Mouse (Mus musculus) small intestine, adult 2 months (tissue): ENCODE data around the gene Amotl1. TPM values are rescaled to one million over a fixed set of nuclear protein-coding genes. Genes with fewer than 3 reads are reported as not detected.

Experiments
- H3K27ac ChIP-seq: fragments of 200-500 bp; 2 replicates; pipeline ENCODE4 v1.5.1; 2012; ENCODE audit warnings: low read depth, low read length, control low read depth, inconsistent platforms; ENCODE audit not compliant: insufficient read depth
- H3K27me3 ChIP-seq: fragments of 200-500 bp; 2 replicates; pipeline ENCODE4 v1.6.1; 2012; ENCODE audit warnings: mild to moderate bottlenecking, moderate library complexity, low read length, inconsistent platforms; ENCODE audit not compliant: control insufficient read depth, insufficient read depth
- H3K36me3 ChIP-seq: fragments of 200-500 bp; 2 replicates; pipeline ENCODE4 v1.6.1; 2012; ENCODE audit warnings: mild to moderate bottlenecking, low read length, control low read depth, inconsistent platforms; ENCODE audit not compliant: control insufficient read depth, insufficient read depth
- H3K4me1 ChIP-seq: fragments of 200-500 bp; 2 replicates; pipeline ENCODE4 v1.6.1; 2012; ENCODE audit warnings: low read length, inconsistent platforms, mixed read lengths; ENCODE audit not compliant: control insufficient read depth, insufficient read depth, insufficient read length
- H3K4me3 ChIP-seq: fragments of 200-500 bp; 2 replicates; pipeline ENCODE4 v1.5.1; 2012; ENCODE audit warnings: low read depth, mild to moderate bottlenecking, control low read depth, inconsistent platforms, low read length, moderate library complexity
- CTCF ChIP-seq: fragments of 200-500 bp; IDR thresholded peaks from 2 replicates; pipeline ENCODE4 v1.5.1; 2012; ENCODE audit warnings: low read depth, mild to moderate bottlenecking, control low read depth, inconsistent platforms, low read length, moderate library complexity, mixed read lengths; ENCODE audit not compliant: insufficient replicate concordance, insufficient read length; ENCODE audit errors: extremely low read depth
- POLR2A ChIP-seq: fragments of 200-500 bp; IDR thresholded peaks from 2 replicates; pipeline ENCODE4 v1.6.1; 2012; ENCODE audit warnings: low read depth, mild to moderate bottlenecking, control low read depth, inconsistent platforms, low read length, moderate library complexity
- WGBS: fragments of 180-500 bp; shearing (Covaris S2); methylation state at CpG from one replicate; pipeline ENCODE4 v1.1.7; 2018; 5-methylcytosine and 5-hydroxymethylcytosine counted together
- polyA plus RNA-seq: library from polyadenylated mRNA; depleted of rRNA; stranded (reverse); fragments of >200 nt; gene quantifications from 2 replicates; pipeline ENCODE4 v1.2.3, GENCODE M21; 2012

Gene Amotl1
- polyA plus RNA-seq, 1 experiment: 9.4 TPM

DNA sequence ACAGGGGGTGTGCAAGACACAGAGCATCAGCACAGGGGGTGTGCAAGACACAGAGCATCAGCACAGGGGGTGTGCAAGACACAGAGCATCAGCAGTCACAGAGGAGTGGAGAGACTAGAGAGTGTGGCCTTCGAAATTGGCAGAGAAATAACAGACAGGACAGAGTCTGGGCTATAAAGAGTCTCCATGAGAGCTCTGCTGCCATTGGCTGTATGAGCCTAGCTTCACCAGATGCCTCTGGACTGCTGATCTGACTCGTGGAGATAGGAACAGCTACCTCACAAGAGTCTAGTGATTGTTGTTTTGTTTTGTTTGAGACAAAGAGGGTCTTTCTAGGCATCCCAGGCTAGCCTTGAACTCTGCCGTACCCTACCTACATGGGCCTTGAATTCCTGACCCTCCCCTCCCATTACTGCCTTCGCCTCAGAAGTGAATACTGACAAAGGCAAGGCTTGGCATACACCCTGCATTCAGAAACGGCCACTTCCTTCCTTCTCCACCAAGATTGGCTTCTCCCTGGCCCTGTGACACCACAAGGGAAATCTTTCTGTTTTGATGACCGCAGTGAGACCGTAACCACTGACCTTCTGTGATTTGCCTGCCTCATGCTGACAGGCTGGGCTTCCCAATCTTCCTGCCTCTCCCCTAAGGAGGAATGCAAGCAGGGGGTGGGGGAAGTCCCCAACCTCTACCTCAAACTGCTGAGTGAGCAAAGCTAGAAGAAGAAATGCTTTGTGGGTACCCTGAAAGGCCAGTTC is 3.4 kb downstream of the Amotl1 start:
- WGBS: 44% methylated on average over 7 of the region's 7 CpGs
- 0 out of 2 replicates have a peak overlapping the region, but pooled peaks have one; percentile 21 for H3K27ac ChIP-seq
- TF ChIP-seq CTCF: no peak
- H3K36me3 ChIP-seq: no peaks in the 10 kb centered on the region
- no peaks in the 10 kb centered on the region for H3K27me3 ChIP-seq
- H3K4me3 ChIP-seq: no peak overlapping the region
- H3K4me1 ChIP-seq: no peaks in the 10 kb centered on the region

DNA sequence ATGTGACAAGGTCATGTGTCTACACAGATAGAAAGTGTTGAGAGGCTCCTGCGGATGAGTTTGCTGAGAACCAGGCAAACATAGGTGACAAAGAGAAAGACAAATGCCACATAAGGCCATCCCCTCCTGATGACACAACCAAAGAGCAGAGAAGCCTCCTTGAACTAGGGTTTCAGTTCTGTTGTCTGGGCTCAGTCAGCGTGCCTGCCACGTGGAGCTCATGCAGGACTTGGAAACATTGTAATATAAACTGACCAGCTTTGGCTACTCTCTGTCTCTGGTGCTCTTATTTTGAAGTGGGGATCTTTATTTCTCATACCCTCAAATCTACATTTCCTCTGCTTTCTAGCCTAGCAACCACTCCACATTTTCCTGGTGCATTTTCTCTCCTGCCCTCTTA is 8.6 kb downstream of the Amotl1 start:
- TF ChIP-seq CTCF: no peak
- Histone ChIP-seq H3K27ac (no peak overlapping the region), H3K4me1 (no peaks in the 10 kb centered on the region; the same call in 1 of the 2 replicates), H3K4me3 (no peak overlapping the region), H3K27me3 (no peaks in the 10 kb centered on the region), H3K36me3 (no peaks in the 10 kb centered on the region)
- WGBS: 48% methylated on average over 3 of the region's 3 CpGs

DNA sequence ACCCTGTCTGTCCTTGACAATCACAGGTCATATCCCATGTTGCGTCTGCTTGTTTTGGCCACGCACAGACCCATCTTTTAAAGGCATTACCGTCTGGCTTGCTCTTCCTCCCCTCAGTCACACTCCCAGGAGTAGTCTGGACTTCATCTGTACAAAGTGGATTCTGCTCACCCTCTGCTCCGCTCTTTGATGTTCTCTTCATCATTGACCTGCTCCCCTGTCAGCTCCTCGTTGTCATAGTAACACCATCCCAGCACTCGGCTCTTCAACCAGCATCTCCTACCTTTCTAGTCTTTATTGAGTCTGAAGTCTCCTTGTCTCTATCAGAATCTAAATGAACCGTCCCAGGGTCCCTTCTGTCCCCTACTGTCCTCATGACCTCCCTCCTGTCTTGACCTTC is 9.3 kb downstream of the Amotl1 start:
- H3K36me3 ChIP-seq: no peaks in the 10 kb centered on the region
- H3K4me3 ChIP-seq: no peak overlapping the region
- no peak overlapping the region for H3K27ac ChIP-seq
- no peaks in the 10 kb centered on the region; the same call in 1 of the 2 replicates for H3K4me1 ChIP-seq
- TF ChIP-seq POLR2A (no peak), CTCF (no peak)
- H3K27me3 ChIP-seq: no peaks in the 10 kb centered on the region
- 75% methylated on average over 7 of the region's 7 CpGs for WGBS

DNA sequence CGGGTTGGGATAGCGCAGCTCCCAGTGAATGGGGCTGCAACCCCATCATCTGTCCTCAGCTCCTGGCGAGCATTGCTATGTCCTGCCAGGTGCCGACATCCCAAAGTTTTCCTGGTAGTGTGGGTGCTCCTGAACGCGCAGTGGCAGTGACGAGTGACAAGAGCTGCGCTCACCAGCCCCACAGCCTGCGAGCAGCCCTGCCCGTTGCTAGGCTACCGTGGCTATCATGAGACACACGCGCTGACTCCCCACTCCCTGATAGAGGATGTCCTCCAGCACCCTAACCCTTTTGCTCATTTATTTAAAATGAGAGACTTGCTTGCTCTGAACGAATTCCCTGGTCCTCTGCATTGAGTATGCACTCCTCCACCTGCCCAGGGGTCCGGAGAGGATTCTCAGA is 10.7 kb downstream of the Amotl1 start:
- TF ChIP-seq POLR2A (no peak), CTCF (no peak)
- no peaks in the 10 kb centered on the region for H3K36me3 ChIP-seq
- H3K27ac ChIP-seq: no peak overlapping the region
- no peak overlapping the region for H3K4me3 ChIP-seq
- no peaks in the 10 kb centered on the region; the same call in 1 of the 2 replicates for H3K27me3 ChIP-seq
- WGBS: 20% methylated on average over 15 of the region's 15 CpGs
- no peaks in the 10 kb centered on the region; the same call in 1 of the 2 replicates for H3K4me1 ChIP-seq

DNA sequence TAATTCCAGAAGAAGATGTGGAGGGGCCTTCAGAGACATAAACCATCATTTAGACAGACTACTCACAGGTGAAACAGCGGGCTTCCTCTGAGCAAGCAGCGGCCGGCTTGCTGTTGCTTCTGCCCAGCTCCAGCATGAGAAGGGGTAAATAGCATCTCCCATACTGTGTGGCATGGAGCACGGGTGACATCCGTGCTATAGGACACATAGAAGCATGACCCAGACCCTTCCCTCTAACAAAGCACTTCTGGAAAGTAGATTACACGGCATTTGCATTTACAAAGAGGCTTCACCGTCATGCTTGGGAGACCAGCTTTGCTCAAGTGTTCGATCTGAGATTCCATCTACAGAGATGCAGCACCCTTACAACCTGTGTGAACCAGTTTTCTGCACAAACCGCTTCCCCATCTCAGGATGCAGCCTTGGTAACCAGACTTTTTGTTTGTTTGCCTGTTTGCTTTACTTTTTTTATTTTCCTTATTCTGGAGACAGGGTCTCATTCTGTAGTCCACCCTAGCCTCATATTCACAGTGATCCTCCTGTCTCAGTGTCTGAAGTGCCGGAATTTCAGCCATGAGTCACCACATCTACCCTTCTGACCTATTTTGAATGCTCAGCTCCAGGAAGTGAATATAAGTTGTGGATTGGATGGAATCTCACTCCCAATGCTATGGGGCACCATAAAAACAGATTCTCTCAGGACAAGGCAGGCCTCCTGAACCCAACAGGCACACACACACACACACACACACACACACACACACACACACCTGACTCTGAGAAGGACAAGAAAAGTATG is 12.3 kb downstream of the Amotl1 start:
- H3K27ac ChIP-seq: no peak overlapping the region
- H3K36me3 ChIP-seq: no peaks in the 10 kb centered on the region
- WGBS: 60% methylated on average over 10 of the region's 10 CpGs
- no peaks in the 10 kb centered on the region; the same call in 1 of the 2 replicates for H3K4me1 ChIP-seq
- no peak overlapping the region for H3K4me3 ChIP-seq
- no peak for TF ChIP-seq POLR2A
- H3K27me3 ChIP-seq: no peaks in the 10 kb centered on the region; the same call in 1 of the 2 replicates

DNA sequence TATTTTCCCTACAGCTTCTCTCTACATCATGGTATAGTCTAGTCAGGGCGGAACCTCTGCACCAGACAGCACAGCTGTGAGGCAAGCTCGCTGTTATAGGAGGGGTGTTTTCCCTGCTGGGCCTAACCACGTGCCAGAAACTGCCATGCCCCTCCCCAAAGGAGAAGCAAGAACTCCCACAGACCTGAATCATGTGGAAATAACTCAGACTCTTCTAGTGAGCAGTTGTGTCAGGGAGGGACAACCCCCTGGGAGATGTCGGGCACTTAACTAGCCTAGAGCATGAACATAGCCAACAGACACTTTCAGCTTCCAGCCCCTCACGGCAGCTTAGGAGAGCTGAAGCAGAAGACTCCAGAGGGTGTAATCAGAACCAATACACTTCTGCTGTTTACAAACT is 13.1 kb downstream of the Amotl1 start:
- WGBS: 29% methylated on average over 5 of the region's 5 CpGs
- H3K36me3 ChIP-seq: no peaks in the 10 kb centered on the region
- TF ChIP-seq POLR2A (no peak), CTCF (no peak)
- H3K27ac ChIP-seq: no peak overlapping the region
- H3K27me3 ChIP-seq: no peaks in the 10 kb centered on the region; the same call in 1 of the 2 replicates
- H3K4me3 ChIP-seq: no peak overlapping the region
- H3K4me1 ChIP-seq: no peaks in the 10 kb centered on the region; the same call in 1 of the 2 replicates

DNA sequence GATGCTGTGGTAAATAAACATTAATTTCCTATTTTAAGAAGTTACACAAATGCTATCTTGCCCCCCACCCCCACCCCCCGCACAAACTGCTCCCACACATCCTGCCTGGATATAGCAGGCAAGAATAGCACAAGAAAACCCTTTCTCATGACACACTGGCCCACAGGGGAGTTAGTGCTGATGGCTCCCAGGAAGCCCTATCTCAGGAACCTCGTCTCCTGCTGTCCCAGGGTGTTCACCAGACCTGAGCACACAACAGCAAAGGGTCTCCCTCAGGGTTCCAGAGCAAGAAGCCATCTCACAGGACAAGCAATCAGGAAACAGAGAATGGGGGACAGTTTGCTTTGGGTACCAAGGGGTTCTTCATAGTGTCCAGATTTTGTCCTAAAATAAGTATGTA is 17.3 kb downstream of the Amotl1 start:
- Histone ChIP-seq H3K36me3 (no peaks in the 10 kb centered on the region), H3K4me1 (no peaks in the 10 kb centered on the region; the same call in 1 of the 2 replicates), H3K4me3 (no peak overlapping the region), H3K27ac (no peak overlapping the region), H3K27me3 (no peaks in the 10 kb centered on the region; the same call in 1 of the 2 replicates)
- TF ChIP-seq CTCF (no peak), POLR2A (no peak)
- 61% methylated on average over 2 of the region's 2 CpGs for WGBS
